Comparison of ENCODE assay signal across 21 mouse cellular contexts in the genomic region with DNA sequence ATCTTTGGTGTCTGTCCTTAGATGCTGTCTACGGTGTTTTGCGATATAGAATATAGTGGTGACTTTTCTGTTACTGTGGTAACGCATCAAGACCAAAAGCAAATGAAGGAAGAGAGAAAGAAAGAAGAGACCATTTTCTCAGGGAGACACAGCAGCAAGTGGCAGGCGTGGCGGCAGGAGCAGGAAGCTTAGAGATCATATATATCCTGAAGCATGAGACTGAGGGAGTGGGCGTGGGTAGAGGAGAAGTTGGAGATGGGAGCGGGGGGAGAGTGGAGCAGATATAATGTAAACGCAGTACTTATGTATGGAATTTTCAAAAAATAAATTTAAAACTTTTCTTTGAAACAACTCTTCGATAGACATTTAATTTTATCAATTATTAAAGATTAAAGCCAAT. TPM values are rescaled to one million over a fixed set of nuclear protein-coding genes. Genes with fewer than 3 reads are reported as not detected.
DNase-seq lines count a peak whose midpoint lies in the region.
"Had no signal": no experiment of that assay in that cellular context is flagged by ENCODE, and none has a peak within 500 bp of the region (broad histone marks: within the 10 kb centered on the region; RNA-seq: fewer than 3 reads in every experiment).

No protein-coding gene starts in this region.

- peaks cover 11% of the 10 kb centered on the region; the same call in 1 of the 2 replicates for H3K27me3 ChIP-seq in heart, embryonic 10.5 days (ENCODE audit: insufficient read depth, poor library complexity, severe bottlenecking)
- H3K27me3 ChIP-seq: CH12.LX, Patski had no signal

- H3K4me3 ChIP-seq in heart, embryonic 10.5 days = no peak overlapping the region

- 90% methylated on average over 9 of the region's 9 CpGs for WGBS in heart, embryonic 10.5 days

- peak; percentile 80 for DNase-seq in heart, adult 11 months
- DNase-seq in heart, embryonic 10.5 days (ENCODE audit: low spot score) = no peak
- peak; percentile 8 for DNase-seq in MEL-GATA-1-ER (ENCODE audit: extremely low read depth, low read depth)
- DNase-seq in brain, adult 2 months (ENCODE audit: low read depth, low spot score) = peak; percentile 39
- DNase-seq in thymus, postnatal 36 days = no peak
- DNase-seq in retina, embryonic 14.5 days (ENCODE audit: low spot score) = no peak
- DNase-seq: adrenal gland, adult 2 months; adrenal gland, adult 8-10 months; adrenal gland, postnatal 10 days; adrenal gland, postnatal 14 days; adrenal gland, postnatal 25 days; adrenal gland, postnatal 36 days; B cell, adult 2 months; cerebellum, adult 11 months; cerebellum, adult 11-12 months; cerebellum, adult 18-20 months; cerebellum, adult 2 months; cerebellum, adult 8-10 months had no signal

- no peaks in the 10 kb centered on the region for H3K4me1 ChIP-seq in heart, embryonic 10.5 days

- H3K9me3 ChIP-seq in heart, embryonic 10.5 days = no peaks in the 10 kb centered on the region
- H3K9me3 ChIP-seq: G1E had no signal

- no peaks in the 10 kb centered on the region for H3K36me3 ChIP-seq in heart, embryonic 10.5 days
- H3K36me3 ChIP-seq: G1E had no signal

- H3K27ac ChIP-seq in heart, embryonic 10.5 days = no peak overlapping the region

RNA-seq across cellular contexts. Expression of gene Rab3gap2, which starts 14.0 kb away (rescaled TPM):
- polyA plus RNA-seq in heart, embryonic 10.5 days (2016; fragmentation: Nextera tagmentation; extraction: Ambion mirVana) = 18.4 and 19.2 TPM in 2 replicates

Comparison
In these comparisons a context has a peak if more than half of its experiments do, and no peak if none do; other contexts are left out.
1. DNase-seq: peak in heart, adult 11 months (single experiment), MEL-GATA-1-ER (single experiment) and brain, adult 2 months (single experiment); none in heart, embryonic 10.5 days (single experiment), thymus, postnatal 36 days (0 of 2) and retina, embryonic 14.5 days (single experiment).